Mouse (Mus musculus) left cerebral cortex, adult 2 months (tissue): Measurements from ENCODE around the gene B4galt4. TPM values are rescaled to one million over a fixed set of nuclear protein-coding genes. Genes with fewer than 3 reads are reported as not detected.

ENCODE experiments used
- DNase-seq, 2 experiments: peaks; one replicate each; pipeline ENCODE4 v3.0.0; 2021 to 2022; ENCODE audit warnings: low spot score in 2 of 2, mixed read lengths in 1 of 2; ENCODE audit errors: extremely low spot score in 1 of 2
- H3K27ac ChIP-seq: fragments of 200-600 bp; 2 replicates; pipeline ENCODE4 v1.8.1; 2022
- H3K4me3 ChIP-seq: fragments of 200-600 bp; 2 replicates; pipeline ENCODE4 v1.8.1; 2022
- CTCF ChIP-seq: fragments of 200-600 bp; IDR thresholded peaks from 2 replicates; pipeline ENCODE4 v1.8.1; 2022; ENCODE audit warnings: antibody characterized with exemption, mild to moderate bottlenecking, moderate library complexity
- intact Hi-C: fragments of 180-260 bp; cut with DNase I; formaldehyde crosslinking; loops from one replicate; pipeline ENCODE4 v1.15.1; 2025
- total RNA-seq, 2 experiments: library from RNA; stranded (reverse); gene quantifications; 2 replicates each; pipeline ENCODE4 v1.2.3; 2021

B4galt4 gene
- total RNA-seq, 2 experiments from 2014 or later: 21.4 to 23.3 TPM

GRCm38 (mm10) chr16:38760239-38760638, 18.2 kb downstream of the B4galt4 start:
- DNase-seq: no peak
- no peak overlapping the region for H3K4me3 ChIP-seq
- no peak overlapping the region for H3K27ac ChIP-seq
- no peak for TF ChIP-seq CTCF
- intact Hi-C loops: no loop called here

DNA sequence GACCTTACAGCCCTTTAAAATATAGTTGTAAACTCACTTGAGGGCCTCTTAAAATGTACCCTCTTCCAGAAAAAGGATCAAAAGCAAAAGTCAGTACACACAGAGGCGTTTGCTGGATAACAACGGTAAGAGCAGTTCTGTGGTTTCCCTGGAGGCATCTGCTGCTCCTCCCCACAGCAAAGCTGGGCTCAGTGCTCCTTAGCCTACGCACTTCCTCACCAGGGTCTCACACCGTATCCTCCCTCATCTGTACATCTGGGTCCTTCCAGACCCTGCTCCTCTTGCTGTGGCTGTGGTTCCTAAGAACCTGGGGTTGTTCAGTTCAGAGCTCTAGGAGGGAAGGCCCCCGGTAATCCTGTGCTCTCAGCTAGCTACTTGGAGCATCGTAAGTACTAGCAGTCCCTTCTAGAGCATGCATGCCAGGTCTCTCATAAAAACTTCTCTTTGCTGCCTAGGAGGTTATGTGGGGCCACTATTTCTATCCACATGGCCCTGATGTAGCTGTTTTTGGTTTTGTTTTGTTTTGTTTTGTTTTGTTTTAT, 18.8 kb downstream of the B4galt4 start:
- Histone ChIP-seq H3K4me3 (no peak overlapping the region), H3K27ac (no peak overlapping the region)
- DNase-seq: no peak
- TF ChIP-seq CTCF: no peak
- intact Hi-C loops: no loop called here

GRCm38 (mm10) chr16:38761972-38762371, 19.9 kb downstream of the B4galt4 start:
- no peak for DNase-seq
- no peak overlapping the region for H3K27ac ChIP-seq
- no peak for TF ChIP-seq CTCF
- no peak overlapping the region for H3K4me3 ChIP-seq
- intact Hi-C loops: no loop called here

DNA sequence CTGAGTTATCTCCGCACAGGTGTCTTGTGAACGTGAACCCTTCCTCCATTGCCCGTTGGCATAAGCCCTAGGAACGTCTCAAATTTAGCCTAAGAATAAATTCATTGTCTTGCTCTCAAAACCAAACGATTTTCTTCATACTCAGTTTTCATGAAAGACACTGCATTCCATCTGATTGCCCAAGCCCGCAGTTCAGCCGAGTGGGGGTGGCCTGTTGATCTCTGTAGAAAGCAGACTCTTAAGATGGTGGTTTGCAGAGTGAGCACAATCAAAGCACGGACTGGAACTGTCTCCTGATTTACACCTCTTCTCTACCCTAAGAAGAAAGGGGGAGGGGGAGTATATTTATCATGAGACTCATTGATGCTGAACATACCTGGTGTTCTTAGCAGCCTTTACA, 20.3 kb downstream of the B4galt4 start:
- no peak for TF ChIP-seq CTCF
- intact Hi-C loops: no loop called here
- no peak for DNase-seq
- H3K27ac ChIP-seq: no peak overlapping the region
- H3K4me3 ChIP-seq: no peak overlapping the region

GRCm38 (mm10) chr16:38763508-38763907, 21.4 kb downstream of the B4galt4 start:
- intact Hi-C loops: no loop called here
- DNase-seq: no peak

GRCm38 (mm10) chr16:38766671-38767070, 24.6 kb downstream of the B4galt4 start:
- intact Hi-C loops: no loop called here
- DNase-seq: no peak
- no peak for TF ChIP-seq CTCF
- Histone ChIP-seq H3K27ac (no peak overlapping the region), H3K4me3 (no peak overlapping the region)

More at GRCm38 (mm10) chr16:38763508-38763907, 21.4 kb downstream of the B4galt4 start:
- Histone ChIP-seq H3K4me3 (no peak overlapping the region), H3K27ac (no peak overlapping the region)
- no peak for TF ChIP-seq CTCF

GRCm38 (mm10) chr16:38767761-38768160, 25.7 kb downstream of the B4galt4 start:
- Histone ChIP-seq H3K4me3 (no peak overlapping the region), H3K27ac (no peak overlapping the region)
- TF ChIP-seq CTCF: no peak
- no peak for DNase-seq
- intact Hi-C loops: no loop called here

DNA sequence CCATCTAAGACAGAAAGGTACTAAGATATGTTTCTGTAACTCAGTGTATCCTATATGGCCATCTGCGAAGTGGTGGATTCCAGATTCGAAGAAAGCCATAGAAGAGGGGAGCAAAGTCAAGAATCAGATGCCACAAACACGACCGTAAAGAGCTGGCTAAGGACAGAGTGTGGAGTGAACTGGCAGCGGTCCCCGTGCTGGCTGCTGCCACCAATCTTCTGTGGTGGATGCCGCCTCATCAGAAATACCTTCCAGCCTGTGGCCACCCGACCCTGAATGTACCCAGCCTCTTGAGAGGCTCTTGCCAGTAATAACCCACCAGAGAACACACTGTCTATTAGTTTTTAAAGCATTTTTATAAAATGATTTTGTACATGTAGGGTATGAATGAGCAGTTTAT, 26.3 kb downstream of the B4galt4 start:
- no peak for DNase-seq
- Histone ChIP-seq H3K27ac (no peak overlapping the region), H3K4me3 (no peak overlapping the region)
- no peak for TF ChIP-seq CTCF
- intact Hi-C loops: no loop called here

DNA sequence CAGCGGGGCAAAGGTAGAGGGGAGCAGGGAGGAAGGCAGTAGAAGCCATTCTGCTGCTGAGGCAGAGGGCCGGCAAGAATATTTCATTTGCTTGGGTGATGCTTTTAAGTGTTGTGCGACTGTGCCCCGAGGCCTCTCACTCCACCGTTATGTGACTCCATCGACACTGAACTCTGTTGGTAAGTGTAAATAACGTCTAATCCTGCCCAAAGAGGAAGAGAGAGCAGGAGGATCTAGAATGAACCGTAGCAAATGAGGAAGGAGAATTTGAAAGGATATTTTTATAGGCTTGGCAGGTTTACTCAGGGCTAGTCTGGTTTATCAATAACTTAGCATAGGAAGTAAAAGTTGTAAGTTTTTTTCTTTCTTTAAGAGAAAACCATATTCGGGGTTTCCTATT, 27.5 kb downstream of the B4galt4 start:
- DNase-seq: no peak
- TF ChIP-seq CTCF: no peak
- intact Hi-C loops: no loop called here
- Histone ChIP-seq H3K27ac (no peak overlapping the region), H3K4me3 (no peak overlapping the region)

- DNase-seq: no peak
- TF ChIP-seq CTCF: no peak
- intact Hi-C loops: no loop called here
- H3K27ac ChIP-seq: no peak overlapping the region
- no peak overlapping the region for H3K4me3 ChIP-seq
These were observed 29.1 kb downstream of the B4galt4 start for GRCm38 (mm10) chr16:38771145-38771544.

GRCm38 (mm10) chr16:38772906-38773496, 30.9 kb downstream of the B4galt4 start:
- no peak for DNase-seq
- intact Hi-C loops: no loop called here
- H3K27ac ChIP-seq: no peak overlapping the region
- no peak for TF ChIP-seq CTCF
- no peak overlapping the region for H3K4me3 ChIP-seq

- no peak overlapping the region for H3K27ac ChIP-seq
- no peak for DNase-seq
- no peak for TF ChIP-seq CTCF
- H3K4me3 ChIP-seq: no peak overlapping the region
- intact Hi-C loops: no loop called here
These were observed 33.1 kb downstream of the B4galt4 start for GRCm38 (mm10) chr16:38774964-38775746.

- intact Hi-C loops: no loop called here
- DNase-seq: no peak
- TF ChIP-seq CTCF: no peak; the same call in none of the 2 replicates
- Histone ChIP-seq H3K27ac (no peak overlapping the region), H3K4me3 (no peak overlapping the region)
These were observed 34.3 kb downstream of the B4galt4 start for GRCm38 (mm10) chr16:38776342-38776741.
